Mouse (Mus musculus): ENCODE measurements at regions not wholly inside any gene's neighbourhood (a gene's known extent, or its start where the extent isn't known, plus 50 kb on each side); places are given as distances from the start of the nearest gene placed in this dataset.

GRCm38 (mm10) chr17:68057264-68057663, 53.3 kb upstream of the Arhgap28 start:
- DNase-seq (ENCODE audit: low read depth, low spot score), result no peak

GRCm38 (mm10) chr17:68060455-68060854, 56.5 kb upstream of the Arhgap28 start:
- DNase-seq (ENCODE audit: low read depth, low spot score), result no peak

GRCm38 (mm10) chr17:68065751-68066150, 61.8 kb upstream of the Arhgap28 start:
- DNase-seq (ENCODE audit: low read depth, low spot score), result peak; percentile 10

GRCm38 (mm10) chr17:68066204-68066603, 62.3 kb upstream of the Arhgap28 start:
- DNase-seq (ENCODE audit: low read depth, low spot score), result no peak

GRCm38 (mm10) chr17:68069008-68069407, 65.1 kb upstream of the Arhgap28 start:
- no peak for DNase-seq (ENCODE audit: low read depth, low spot score)

- DNase-seq (ENCODE audit: low read depth, low spot score), result no peak
These were observed 65.6 kb upstream of the Arhgap28 start for GRCm38 (mm10) chr17:68069484-68069883.

GRCm38 (mm10) chr17:68071472-68071871, 67.6 kb upstream of the Arhgap28 start:
- no peak for DNase-seq (ENCODE audit: low read depth, low spot score)

- peak; percentile 27 for DNase-seq (ENCODE audit: low read depth, low spot score)
These were observed 71.8 kb upstream of the Arhgap28 start for GRCm38 (mm10) chr17:68075712-68076111.

- no peak for DNase-seq (ENCODE audit: low read depth, low spot score)
These were observed 74.8 kb upstream of the Arhgap28 start for GRCm38 (mm10) chr17:68078709-68079108.

- no peak for DNase-seq (ENCODE audit: low read depth, low spot score)
These were observed 80.5 kb upstream of the Arhgap28 start for GRCm38 (mm10) chr17:68084446-68084845.

GRCm38 (mm10) chr17:68087149-68087548, 83.2 kb upstream of the Arhgap28 start:
- no peak for DNase-seq (ENCODE audit: low read depth, low spot score)

GRCm38 (mm10) chr17:68089179-68089578, 85.3 kb upstream of the Arhgap28 start:
- no peak for DNase-seq (ENCODE audit: low read depth, low spot score)

- DNase-seq (ENCODE audit: low read depth, low spot score), result no peak
These were observed 85.9 kb upstream of the Arhgap28 start for GRCm38 (mm10) chr17:68089830-68090229.

- DNase-seq (ENCODE audit: low read depth, low spot score), result no peak
These were observed 93.1 kb upstream of the Arhgap28 start for GRCm38 (mm10) chr17:68096982-68097381.

- no peak for DNase-seq (ENCODE audit: low read depth, low spot score)
These were observed 93.5 kb upstream of the Arhgap28 start for GRCm38 (mm10) chr17:68097436-68097835.

- no peak for DNase-seq (ENCODE audit: low read depth, low spot score)
These were observed 96.2 kb upstream of the Arhgap28 start for GRCm38 (mm10) chr17:68100093-68100492.

- peak; percentile 10 for DNase-seq (ENCODE audit: low read depth, low spot score)
These were observed 99.4 kb upstream of the Arhgap28 start for GRCm38 (mm10) chr17:68103346-68103745.

- DNase-seq (ENCODE audit: low read depth, low spot score), result no peak
These were observed 102.4 kb upstream of the Arhgap28 start for GRCm38 (mm10) chr17:68106366-68106765.

GRCm38 (mm10) chr17:68107875-68108274, 104.0 kb upstream of the Arhgap28 start:
- DNase-seq (ENCODE audit: low read depth, low spot score), result peak; percentile 1

- DNase-seq (ENCODE audit: low read depth, low spot score), result no peak
These were observed 108.0 kb upstream of the Arhgap28 start for GRCm38 (mm10) chr17:68111834-68112473.

GRCm38 (mm10) chr17:68112763-68113330, 108.9 kb upstream of the Arhgap28 start:
- no peak for DNase-seq (ENCODE audit: low read depth, low spot score)

GRCm38 (mm10) chr17:68115599-68115998, 111.7 kb upstream of the Arhgap28 start:
- no peak for DNase-seq (ENCODE audit: low read depth, low spot score)

- no peak for DNase-seq (ENCODE audit: low read depth, low spot score)
These were observed 115.3 kb upstream of the Arhgap28 start for GRCm38 (mm10) chr17:68119055-68119698.
